Mouse (Mus musculus): ENCODE measurements at regions not wholly inside any gene's neighbourhood (a gene's known extent, or its start where the extent isn't known, plus 50 kb on each side); places are given as distances from the start of the nearest gene placed in this dataset.
"Not testable (repeated sequence)": the region's sequence is repeated elsewhere in the genome, so short reads cannot be mapped to it uniquely, and the experiment has no call there.

DNA sequence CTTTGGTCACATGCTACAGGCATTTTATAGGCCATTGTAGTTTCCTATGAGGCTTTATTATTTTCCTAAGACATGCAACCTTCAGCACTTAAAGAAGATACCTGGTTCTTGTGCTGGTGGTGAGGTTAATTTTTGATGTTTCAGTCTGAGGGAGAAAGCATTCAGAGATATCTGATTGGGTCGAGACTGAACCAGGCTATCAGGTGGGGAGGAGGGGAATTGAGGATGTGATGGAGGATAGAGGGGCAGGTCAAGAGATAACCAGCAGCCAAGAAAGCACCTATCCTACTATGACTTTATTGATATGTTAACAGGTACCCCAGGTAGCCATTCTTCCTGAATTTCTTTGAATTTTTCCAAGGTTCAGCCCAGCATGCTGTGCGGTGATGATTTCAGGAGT lies 74.1 kb upstream of the Zfp988 start:
- peaks cover 28% of the 10 kb centered on the region for H3K9me3 ChIP-seq (ENCODE audit: low read length)
- not testable (repeated sequence) for H3K4me2 ChIP-seq (replicated peaks; ENCODE audit: low read depth, low read length); H3K36me3 ChIP-seq (ENCODE audit: insufficient read depth, low read length); H3K27me3 ChIP-seq (ENCODE audit: insufficient read depth, low read length); H3K4me1 ChIP-seq (ENCODE audit: insufficient read depth, low read length); H3K27ac ChIP-seq (ENCODE audit: low read length); H3K4me3 ChIP-seq (ENCODE audit: low read length); H3K9ac ChIP-seq (replicated peaks; ENCODE audit: low read length); ATAC-seq (ENCODE audit: low FRiP score, low TSS enrichment)
- 79% methylated on average over 2 of the region's 2 CpGs for WGBS

- H3K4me2 ChIP-seq (replicated peaks; ENCODE audit: low read depth, low read length); ATAC-seq (ENCODE audit: low FRiP score, low TSS enrichment); H3K27me3 ChIP-seq (ENCODE audit: insufficient read depth, low read length); H3K9ac ChIP-seq (replicated peaks; ENCODE audit: low read length); H3K4me3 ChIP-seq (ENCODE audit: low read length); H3K4me1 ChIP-seq (ENCODE audit: insufficient read depth, low read length); H3K27ac ChIP-seq (ENCODE audit: low read length); H3K36me3 ChIP-seq (ENCODE audit: insufficient read depth, low read length): not testable (repeated sequence)
- H3K9me3 ChIP-seq (ENCODE audit: low read length): peaks cover 28% of the 10 kb centered on the region
- 87% methylated on average over 3 of the region's 3 CpGs for WGBS
These were observed 73.7 kb upstream of the Zfp988 start for GRCm38 (mm10) chr4:147231787-147232186.

DNA sequence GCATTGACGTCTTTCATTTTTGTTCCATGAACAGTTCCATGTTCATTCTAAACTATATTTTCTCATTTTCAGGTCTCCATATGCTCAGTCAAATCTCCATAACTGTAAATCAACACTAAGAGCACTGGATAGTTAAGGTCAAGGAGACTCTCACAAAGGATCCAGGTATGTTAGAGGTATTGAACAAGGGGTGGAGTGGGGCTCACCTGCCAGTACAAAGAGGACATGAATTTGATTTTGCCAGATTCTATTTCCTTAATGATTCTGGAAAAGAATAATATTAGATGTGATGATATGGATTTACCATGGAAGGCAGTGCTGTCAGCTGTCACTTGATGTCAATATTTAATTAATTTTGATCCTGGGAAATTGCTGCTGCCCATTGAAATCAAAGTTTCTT lies 73.2 kb upstream of the Zfp988 start:
- not testable (repeated sequence) for H3K4me3 ChIP-seq (ENCODE audit: low read length); H3K27ac ChIP-seq (ENCODE audit: low read length); H3K36me3 ChIP-seq (ENCODE audit: insufficient read depth, low read length); H3K4me2 ChIP-seq (replicated peaks; ENCODE audit: low read depth, low read length); H3K9ac ChIP-seq (replicated peaks; ENCODE audit: low read length); H3K4me1 ChIP-seq (ENCODE audit: insufficient read depth, low read length); H3K27me3 ChIP-seq (ENCODE audit: insufficient read depth, low read length); ATAC-seq (ENCODE audit: low FRiP score, low TSS enrichment)
- peaks cover 31% of the 10 kb centered on the region for H3K9me3 ChIP-seq (ENCODE audit: low read length)
- WGBS: 94% methylated on average over 1 of the region's 1 CpGs

DNA sequence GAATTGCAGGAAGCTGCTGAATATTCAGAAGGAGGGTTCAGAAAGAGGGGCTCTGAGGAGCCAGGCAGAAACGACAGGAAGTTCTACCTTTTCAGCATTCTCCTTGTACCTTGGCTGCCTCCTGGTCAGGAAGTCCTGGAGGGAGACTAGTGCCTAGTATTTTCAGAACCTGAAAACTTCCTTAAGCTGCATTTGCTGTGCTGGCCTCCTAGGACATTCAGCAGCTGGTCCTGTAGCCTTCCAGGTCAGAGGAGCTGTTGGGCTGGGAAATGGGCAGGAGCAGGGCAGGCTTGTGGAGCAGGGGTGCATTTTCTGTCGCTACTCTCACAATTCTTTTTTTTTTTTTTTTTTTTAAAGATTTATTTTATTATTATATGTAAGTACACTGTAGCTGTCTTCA lies 71.2 kb upstream of the Zfp988 start:
- H3K9ac ChIP-seq (replicated peaks; ENCODE audit: low read length); H3K4me2 ChIP-seq (replicated peaks; ENCODE audit: low read depth, low read length); H3K27ac ChIP-seq (ENCODE audit: low read length); H3K27me3 ChIP-seq (ENCODE audit: insufficient read depth, low read length); H3K4me3 ChIP-seq (ENCODE audit: low read length); H3K4me1 ChIP-seq (ENCODE audit: insufficient read depth, low read length); H3K36me3 ChIP-seq (ENCODE audit: insufficient read depth, low read length); ATAC-seq (ENCODE audit: low FRiP score, low TSS enrichment): not testable (repeated sequence)
- 43% methylated on average over 2 of the region's 2 CpGs for WGBS
- peaks cover 31% of the 10 kb centered on the region for H3K9me3 ChIP-seq (ENCODE audit: low read length)

DNA sequence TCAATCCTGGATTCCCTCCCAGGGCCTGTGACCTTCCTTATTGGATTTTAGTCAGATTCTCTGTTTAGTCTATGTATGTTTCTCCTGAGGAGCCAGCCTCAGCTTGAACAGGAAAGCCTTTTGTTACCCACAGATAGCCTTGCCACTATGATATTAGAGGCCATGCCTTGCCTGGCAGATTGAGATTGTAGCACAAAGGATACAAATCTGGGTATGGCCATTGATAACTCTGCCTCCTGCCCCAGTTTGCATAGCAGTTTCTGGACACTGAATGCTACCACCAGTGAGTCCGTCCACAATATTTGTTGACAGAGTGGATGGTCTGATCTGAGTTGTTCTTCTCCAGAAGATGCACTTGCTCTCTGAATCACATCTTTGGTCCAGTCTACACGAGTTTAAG lies 70.0 kb upstream of the Zfp988 start:
- 59% methylated on average over 2 of the region's 2 CpGs for WGBS
- not testable (repeated sequence) for ATAC-seq (ENCODE audit: low FRiP score, low TSS enrichment); H3K4me3 ChIP-seq (ENCODE audit: low read length)

DNA sequence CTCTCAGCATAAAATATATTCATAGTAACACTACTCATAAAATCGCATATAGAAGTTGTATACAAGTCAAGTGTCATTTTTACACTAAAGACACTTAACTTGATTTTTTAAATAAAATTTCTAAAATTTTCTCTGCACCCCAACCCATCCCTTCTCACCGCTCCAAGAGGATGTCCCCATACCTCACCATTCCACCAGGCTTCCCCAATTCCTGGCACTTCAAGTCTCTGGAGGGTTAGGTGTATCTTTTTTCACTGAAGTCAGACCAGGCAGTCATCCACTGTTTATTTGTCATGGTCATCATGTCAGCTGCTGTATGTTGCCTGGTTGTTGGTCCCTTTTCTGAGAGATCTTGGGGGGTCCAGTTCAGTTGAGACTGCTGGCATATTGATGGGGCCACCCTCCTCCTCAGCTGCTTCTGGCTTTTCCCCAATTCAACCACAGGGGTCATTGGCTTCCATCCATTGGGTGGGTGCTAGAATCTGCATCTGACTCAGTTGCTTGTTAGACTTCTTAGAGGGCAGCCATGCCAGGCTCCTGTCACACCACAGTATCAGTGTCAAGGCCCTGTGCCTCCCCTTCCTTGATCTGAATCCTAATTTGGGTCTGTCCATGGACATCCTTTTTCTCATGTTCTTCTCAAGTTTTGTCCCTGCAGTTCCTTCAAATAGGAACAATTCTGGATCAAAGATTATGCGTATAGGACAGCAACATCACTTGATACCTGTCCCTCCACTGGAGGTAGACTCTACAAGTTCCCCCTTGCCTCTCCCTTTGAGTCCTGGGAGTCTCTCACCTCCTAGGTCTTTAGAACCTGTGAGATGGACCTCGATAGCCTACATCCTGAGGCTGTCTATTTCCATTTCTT lies 63.9 kb upstream of the Zfp988 start:
- H3K4me1 ChIP-seq (ENCODE audit: insufficient read depth, low read length); H3K9ac ChIP-seq (replicated peaks; ENCODE audit: low read length); H3K36me3 ChIP-seq (ENCODE audit: insufficient read depth, low read length); H3K4me2 ChIP-seq (replicated peaks; ENCODE audit: low read depth, low read length); H3K27ac ChIP-seq (ENCODE audit: low read length); H3K27me3 ChIP-seq (ENCODE audit: insufficient read depth, low read length); H3K4me3 ChIP-seq (ENCODE audit: low read length): not testable (repeated sequence)
- 78% methylated on average over 4 of the region's 4 CpGs for WGBS
- peaks cover 25% of the 10 kb centered on the region for H3K9me3 ChIP-seq (ENCODE audit: low read length)
- ATAC-seq (ENCODE audit: low FRiP score, low TSS enrichment): peak; percentile 57; the same call in 1 of the 2 replicates

More for the DNA sequence above, 70.0 kb upstream of the Zfp988 start:
- not testable (repeated sequence) for H3K27ac ChIP-seq (ENCODE audit: low read length); H3K4me1 ChIP-seq (ENCODE audit: insufficient read depth, low read length); H3K27me3 ChIP-seq (ENCODE audit: insufficient read depth, low read length); H3K4me2 ChIP-seq (replicated peaks; ENCODE audit: low read depth, low read length); H3K36me3 ChIP-seq (ENCODE audit: insufficient read depth, low read length); H3K9ac ChIP-seq (replicated peaks; ENCODE audit: low read length)
- H3K9me3 ChIP-seq (ENCODE audit: low read length): peaks cover 34% of the 10 kb centered on the region

DNA sequence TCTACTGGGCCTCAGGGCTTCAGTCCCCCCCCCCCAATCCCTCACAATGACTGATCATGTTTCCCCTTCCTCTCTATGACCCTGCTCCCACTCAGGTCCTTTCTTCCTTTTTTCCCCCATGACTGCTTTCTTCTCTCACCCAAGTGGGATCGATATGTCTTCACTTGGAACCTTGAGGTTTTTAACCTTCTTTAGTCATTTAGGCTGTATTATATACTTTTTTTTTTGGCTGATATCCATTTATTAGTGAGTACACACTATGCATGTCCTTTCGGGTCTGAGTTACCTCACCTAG lies 63.3 kb upstream of the Zfp988 start:
- Histone ChIP-seq H3K9me3 (ENCODE audit: low read length) (peaks cover 23% of the 10 kb centered on the region), H3K4me1 (ENCODE audit: insufficient read depth, low read length) (no peaks in the 10 kb centered on the region), H3K4me2 (replicated peaks; ENCODE audit: low read depth, low read length) (no peak overlapping the region), H3K27ac (ENCODE audit: low read length) (no peak overlapping the region), H3K4me3 (ENCODE audit: low read length) (no peak overlapping the region), H3K27me3 (ENCODE audit: insufficient read depth, low read length) (no peaks in the 10 kb centered on the region), H3K9ac (replicated peaks; ENCODE audit: low read length) (no peak overlapping the region), H3K36me3 (ENCODE audit: insufficient read depth, low read length) (no peaks in the 10 kb centered on the region)
- ATAC-seq (ENCODE audit: low FRiP score, low TSS enrichment): no peak
- WGBS: 89% methylated on average over 2 of the region's 2 CpGs

- not testable (repeated sequence) for H3K27ac ChIP-seq (ENCODE audit: low read length); H3K4me1 ChIP-seq (ENCODE audit: insufficient read depth, low read length); H3K4me2 ChIP-seq (replicated peaks; ENCODE audit: low read depth, low read length); H3K9ac ChIP-seq (replicated peaks; ENCODE audit: low read length); H3K9me3 ChIP-seq (ENCODE audit: low read length); H3K27me3 ChIP-seq (ENCODE audit: insufficient read depth, low read length); ATAC-seq (ENCODE audit: low FRiP score, low TSS enrichment); H3K4me3 ChIP-seq (ENCODE audit: low read length); H3K36me3 ChIP-seq (ENCODE audit: insufficient read depth, low read length)
- WGBS: 89% methylated on average over 1 of the region's 1 CpGs
These were observed 56.9 kb upstream of the Zfp988 start for GRCm38 (mm10) chr4:147248541-147248940.
